Mouse (Mus musculus) liver, adult (tissue): ENCODE data around the gene Kirrel3.

ENCODE experiments used
- GATA4 ChIP-seq: IDR thresholded peaks from 2 replicates; pipeline ENCODE4 v1.6.1; 2014; ENCODE audit warnings: mild to moderate bottlenecking, low read length; ENCODE audit not compliant: insufficient replicate concordance

The Kirrel3 gene

GRCm38 (mm10) chr9:34688358-34688757 is 202.7 kb downstream of the Kirrel3 start:
- no peak for TF ChIP-seq GATA4

DNA sequence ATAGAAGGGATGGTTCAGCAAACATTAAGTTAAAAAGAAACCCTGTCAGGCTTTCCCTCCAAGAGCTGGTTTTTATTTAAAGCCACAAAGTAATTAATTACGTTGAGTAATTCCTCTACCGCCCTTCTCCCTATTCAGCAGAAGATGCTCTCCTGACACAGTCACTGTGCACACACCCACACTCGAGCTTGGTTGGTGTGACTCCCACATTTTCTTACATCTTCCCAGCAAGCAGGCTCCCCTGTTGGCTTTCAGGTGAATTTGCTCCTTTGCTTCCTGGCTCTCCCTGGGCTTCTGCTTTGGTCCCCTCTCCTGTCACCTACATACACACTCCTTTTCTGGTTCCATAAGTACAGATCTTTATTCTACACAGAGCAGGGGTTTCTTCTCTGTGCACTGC is 203.7 kb downstream of the Kirrel3 start:
- no peak for TF ChIP-seq GATA4

- TF ChIP-seq GATA4: no peak
Observed at GRCm38 (mm10) chr9:34695646-34696045, 210.0 kb downstream of the Kirrel3 start.

DNA sequence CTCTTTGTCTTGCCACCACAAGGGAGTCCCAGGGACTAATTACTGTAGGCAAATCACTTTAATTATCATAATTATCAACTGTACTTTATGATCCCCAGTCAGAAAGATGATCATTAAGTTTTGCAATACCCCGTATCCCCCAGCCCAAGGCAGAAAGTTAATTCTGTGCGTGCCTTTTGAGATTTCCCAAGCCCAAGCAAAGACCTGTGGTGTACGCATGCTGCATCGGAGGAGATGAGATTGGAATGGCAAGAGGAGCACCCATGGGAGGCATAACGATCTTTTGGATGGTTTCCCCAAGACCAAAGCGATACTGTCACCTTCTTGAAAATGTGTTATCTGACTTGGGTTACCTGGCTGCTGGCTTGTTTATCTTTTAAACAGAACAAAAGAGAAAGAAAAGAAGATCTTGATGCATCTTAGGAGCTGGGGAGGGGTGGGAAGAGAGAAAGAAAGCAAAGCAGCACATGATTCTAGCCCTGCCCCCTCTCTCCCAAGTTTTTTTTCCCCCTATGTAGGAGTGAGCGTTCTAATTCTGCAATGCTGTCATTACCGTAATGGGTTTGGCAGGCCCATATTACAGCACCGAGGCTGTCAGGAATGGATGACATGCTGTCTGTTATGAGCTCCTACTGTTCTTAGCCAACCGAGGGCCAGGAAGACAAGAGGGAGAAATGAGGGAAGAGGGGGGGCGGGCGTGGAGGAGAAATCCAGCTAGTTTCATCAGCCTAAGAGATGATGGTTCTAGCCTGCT is 218.0 kb downstream of the Kirrel3 start:
- TF ChIP-seq GATA4: no peak

- TF ChIP-seq GATA4: no peak
Observed at GRCm38 (mm10) chr9:34704357-34704756, 218.7 kb downstream of the Kirrel3 start.

DNA sequence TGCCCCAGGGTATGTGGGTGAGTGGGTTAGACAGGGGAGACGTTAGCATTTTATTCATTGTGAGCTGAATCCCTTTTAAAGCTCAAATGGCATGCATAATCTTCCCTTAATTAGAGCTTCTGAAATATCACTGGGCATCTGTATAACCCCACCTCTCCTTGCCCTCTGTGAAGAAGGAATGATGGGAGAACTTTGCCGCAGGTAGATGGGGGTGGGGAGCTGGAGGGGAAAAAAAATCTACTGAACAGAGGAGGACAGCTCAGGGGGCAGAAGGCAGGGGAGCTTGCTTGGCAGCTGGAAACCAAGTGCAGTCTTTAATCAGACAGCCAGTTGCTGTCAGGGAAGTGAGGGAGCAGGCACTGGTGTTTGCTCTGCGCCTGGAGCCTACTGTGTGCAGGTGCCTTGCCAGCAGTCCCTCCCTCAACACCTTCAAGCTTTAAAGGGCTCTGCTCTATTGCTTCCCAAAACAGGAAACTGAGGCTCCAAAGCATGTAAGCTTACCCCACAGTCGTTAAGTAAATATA is 220.7 kb downstream of the Kirrel3 start:
- no peak for TF ChIP-seq GATA4

DNA sequence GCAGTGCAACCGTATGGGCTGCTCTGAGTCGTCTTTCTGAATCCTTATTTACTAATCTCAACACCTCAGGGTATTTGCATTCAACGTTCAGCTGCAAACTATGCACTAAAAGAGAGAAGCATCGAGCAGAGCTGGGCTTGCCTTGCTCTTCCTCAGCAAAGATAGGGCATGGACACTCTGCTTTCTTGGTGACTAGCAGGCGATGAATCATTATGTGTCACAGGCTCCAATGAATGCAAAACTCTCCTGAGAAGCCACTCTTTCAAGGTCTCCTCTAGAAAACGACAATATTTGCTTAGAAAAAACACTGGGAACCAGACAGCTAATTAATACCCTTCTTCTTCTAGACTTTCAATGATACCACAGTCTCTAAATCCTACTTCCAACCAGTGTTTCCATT is 223.0 kb downstream of the Kirrel3 start:
- no peak for TF ChIP-seq GATA4

DNA sequence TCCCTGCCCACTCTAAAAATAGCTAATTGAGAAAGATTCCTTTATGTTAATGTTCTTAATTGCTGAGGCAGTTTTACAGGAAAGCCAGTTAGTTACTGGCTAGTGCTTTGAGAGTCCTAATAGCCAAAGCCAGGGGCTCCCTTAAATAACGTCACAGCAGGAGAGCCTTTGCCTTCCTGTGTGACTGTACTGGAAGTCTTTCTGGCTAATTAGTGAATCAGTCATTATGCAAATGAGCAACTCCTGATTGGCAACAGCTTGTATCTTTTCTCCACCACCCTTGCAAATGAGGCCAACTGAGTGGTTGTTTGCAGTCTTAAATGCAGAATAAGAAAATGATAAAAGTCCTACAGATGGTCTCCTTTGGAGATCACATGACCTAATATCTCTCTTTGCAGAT is 226.3 kb downstream of the Kirrel3 start:
- TF ChIP-seq GATA4: no peak

DNA sequence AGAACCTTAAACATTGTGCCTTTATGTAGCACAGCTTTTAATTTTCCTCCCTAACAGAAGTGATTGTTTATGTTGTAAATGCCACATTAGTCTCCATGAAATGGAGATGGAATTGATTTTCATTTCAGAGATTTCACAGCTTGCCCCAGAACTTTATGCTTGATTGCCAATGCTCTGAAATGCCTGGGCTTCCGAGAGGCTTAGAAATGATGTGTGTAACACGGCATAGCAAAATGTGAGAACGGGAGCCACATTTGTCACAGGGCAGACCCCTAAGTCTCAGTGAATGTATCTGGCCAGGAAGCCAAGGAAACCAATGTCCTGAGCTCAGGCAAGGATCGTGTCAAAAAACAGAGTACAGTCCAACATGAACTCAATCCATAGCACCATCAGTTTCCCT is 227.3 kb downstream of the Kirrel3 start:
- TF ChIP-seq GATA4: no peak

DNA sequence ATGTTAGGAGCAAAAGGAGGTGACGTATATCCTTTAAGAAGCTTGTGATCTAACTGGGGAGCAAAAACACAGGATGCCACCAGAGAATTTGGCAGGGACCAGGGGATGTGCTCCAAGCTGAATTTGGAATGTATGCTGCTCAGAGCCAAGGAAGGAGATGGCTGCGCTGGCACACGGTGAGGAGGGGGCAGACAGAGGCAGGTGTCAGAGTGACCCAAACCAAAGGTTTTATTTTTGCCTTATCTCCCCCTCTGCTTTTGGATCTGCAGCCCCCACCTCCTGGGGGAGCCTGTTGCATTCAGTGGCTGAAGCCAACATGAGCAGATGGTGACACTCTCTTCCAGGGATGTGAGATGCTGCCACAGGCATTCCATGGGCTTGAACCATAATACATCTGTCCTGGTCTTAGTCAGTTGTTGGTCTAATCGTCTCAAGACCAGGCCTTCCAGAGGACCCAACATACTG is 227.8 kb downstream of the Kirrel3 start:
- no peak for TF ChIP-seq GATA4

DNA sequence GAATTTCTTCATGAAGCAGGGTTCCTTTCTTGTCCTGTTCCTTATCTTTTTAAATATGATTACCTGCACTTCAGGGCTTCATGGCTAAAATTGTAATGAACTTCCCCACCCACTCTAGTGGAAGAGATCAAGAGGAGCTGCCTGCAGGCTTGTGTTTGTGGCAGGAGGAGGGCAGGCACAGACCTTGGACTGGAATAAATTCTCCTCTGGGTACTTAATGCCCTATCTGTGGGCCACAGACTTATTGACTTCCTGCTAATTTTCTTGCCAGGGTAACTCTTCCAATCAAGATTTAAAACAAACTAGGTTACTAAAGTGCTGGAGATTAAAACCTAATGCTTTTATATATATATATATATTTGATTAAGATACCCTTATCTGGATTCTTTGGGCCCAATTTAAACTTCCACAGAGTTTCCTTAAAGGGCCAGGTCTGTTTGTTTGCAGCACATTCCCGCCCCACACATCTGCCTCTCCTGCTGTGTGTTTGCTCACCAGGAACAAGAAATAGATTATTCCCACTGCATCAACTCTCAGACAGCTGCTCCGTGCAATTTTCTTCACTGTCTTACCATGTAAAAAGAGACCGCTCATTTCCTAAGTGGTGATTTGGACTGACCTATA is 229.4 kb downstream of the Kirrel3 start:
- TF ChIP-seq GATA4: no peak

GRCm38 (mm10) chr9:34716476-34716875 is 230.8 kb downstream of the Kirrel3 start:
- TF ChIP-seq GATA4: no peak

DNA sequence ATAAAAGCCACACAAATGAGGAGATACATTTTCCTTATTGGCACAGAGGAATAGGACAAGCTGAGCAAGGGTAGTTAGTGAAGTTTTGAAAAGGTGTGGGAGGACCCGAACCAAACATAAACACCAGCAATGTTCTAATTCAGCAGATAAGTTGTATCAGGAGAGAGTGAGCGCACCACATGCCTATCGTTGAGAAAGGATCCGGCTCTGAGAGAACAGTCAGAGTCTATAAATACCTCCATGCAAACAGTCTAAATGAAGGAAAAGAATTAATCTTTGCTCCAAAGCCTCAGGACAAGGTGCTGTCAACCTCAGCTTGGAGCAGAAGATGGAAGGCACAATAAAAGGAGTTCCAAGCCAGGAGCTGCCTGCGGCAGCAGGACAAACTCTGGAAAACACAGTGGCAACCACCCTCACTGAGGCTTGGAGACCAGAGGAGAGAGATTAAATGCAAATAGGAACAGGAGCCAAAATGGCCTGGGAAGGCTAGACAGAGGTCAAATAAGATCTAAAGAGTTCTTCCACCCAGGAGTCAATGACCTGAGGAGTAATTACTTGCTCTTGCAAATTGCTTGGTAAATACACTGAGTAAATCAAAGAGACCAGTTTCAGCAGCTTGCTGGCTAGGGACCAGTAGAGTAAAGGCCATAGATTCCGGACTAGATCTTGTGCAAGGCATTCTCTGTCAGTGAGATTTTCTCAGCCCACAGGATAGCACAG is 235.9 kb downstream of the Kirrel3 start:
- TF ChIP-seq GATA4: no peak

- no peak for TF ChIP-seq GATA4
Observed at GRCm38 (mm10) chr9:34722198-34722550, 236.5 kb downstream of the Kirrel3 start.

- no peak for TF ChIP-seq GATA4
Observed at GRCm38 (mm10) chr9:34732507-34732906, 246.8 kb downstream of the Kirrel3 start.

DNA sequence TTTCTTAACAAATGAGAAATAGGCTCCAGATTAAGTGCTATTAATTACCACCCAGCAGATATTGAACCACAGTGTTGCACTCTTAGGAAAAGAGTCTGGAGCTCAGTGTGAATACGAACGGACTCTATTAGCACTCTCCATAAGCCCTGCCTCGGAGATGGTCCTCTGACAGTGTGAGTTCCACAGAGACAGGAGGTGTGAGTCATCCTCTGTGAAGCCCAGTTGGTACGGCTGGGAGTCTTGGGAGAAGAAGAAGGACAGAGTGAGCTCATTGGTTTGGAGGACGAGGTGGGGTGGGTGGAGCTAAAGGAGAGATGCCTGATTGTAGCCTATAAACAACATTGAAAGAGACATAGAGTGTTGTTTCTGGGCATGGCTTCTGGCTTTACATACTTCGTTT is 247.9 kb downstream of the Kirrel3 start:
- TF ChIP-seq GATA4: no peak
